15 mouse cellular contexts compared by ENCODE assay signal in genomic region chr4:46856145-46856544, GRCm38 (mm10).
A peak's percentile ranks its signal among the peaks of the same experiment; 100 is the strongest.
DNase-seq lines count a peak whose midpoint lies in the region; ATAC-seq lines count a peak whose summit lies in the region.
"Had no signal": no experiment of that assay in that cellular context is flagged by ENCODE, and none has a peak within 500 bp of the region (broad histone marks: within the 10 kb centered on the region; RNA-seq: fewer than 3 reads in every experiment).

No protein-coding gene starts in this region.

- no peak overlapping the region for H3K4me3 ChIP-seq in hindbrain, embryonic 10.5 days
- no peak overlapping the region for H3K4me3 ChIP-seq in hindbrain, embryonic 12.5 days
- H3K4me3 ChIP-seq in hindbrain, embryonic 14.5 days (replicated peaks; ENCODE audit: low read length), result no peak overlapping the region
- H3K4me3 ChIP-seq in midbrain, embryonic 16.5 days (ENCODE audit: low read depth, low read length), result no peak overlapping the region
- H3K4me3 ChIP-seq: limb, embryonic 13.5 days had no signal

- H3K4me1 ChIP-seq in hindbrain, embryonic 10.5 days (replicated peaks), result peaks cover 18% of the 10 kb centered on the region; the same call in 1 of the 2 replicates
- peaks cover 6% of the 10 kb centered on the region for H3K4me1 ChIP-seq in hindbrain, embryonic 12.5 days
- H3K4me1 ChIP-seq in hindbrain, embryonic 14.5 days (replicated peaks; ENCODE audit: control insufficient read depth, insufficient read depth, low read length), result peaks cover 39% of the 10 kb centered on the region
- peaks cover 29% of the 10 kb centered on the region for H3K4me1 ChIP-seq in midbrain, embryonic 16.5 days (ENCODE audit: control insufficient read depth, insufficient read depth, low read length)

- H3K4me2 ChIP-seq in hindbrain, embryonic 12.5 days (replicated peaks), result no peak overlapping the region
- H3K4me2 ChIP-seq in hindbrain, embryonic 14.5 days (replicated peaks), result no peak overlapping the region
- no peak overlapping the region for H3K4me2 ChIP-seq in midbrain, embryonic 16.5 days (ENCODE audit: low read length)
- H3K4me2 ChIP-seq: limb, embryonic 13.5 days had no signal

- 0 out of 2 replicates have a peak, but pooled peaks cover 9% of the 10 kb centered on the region for H3K27me3 ChIP-seq in hindbrain, embryonic 10.5 days (ENCODE audit: insufficient read depth, poor library complexity, severe bottlenecking)
- H3K27me3 ChIP-seq in hindbrain, embryonic 12.5 days, result peaks cover 6% of the 10 kb centered on the region; the same call in 1 of the 2 replicates
- H3K27me3 ChIP-seq in hindbrain, embryonic 14.5 days (ENCODE audit: control insufficient read depth, insufficient read depth, low read length), result no peaks in the 10 kb centered on the region
- no peaks in the 10 kb centered on the region for H3K27me3 ChIP-seq in midbrain, embryonic 16.5 days (ENCODE audit: control insufficient read depth, insufficient read depth, low read depth, low read length)

- peak overlapping the region; percentile 65 for H3K27ac ChIP-seq in hindbrain, embryonic 10.5 days
- no peak overlapping the region for H3K27ac ChIP-seq in hindbrain, embryonic 12.5 days
- H3K27ac ChIP-seq in hindbrain, embryonic 14.5 days, result peak overlapping the region; percentile 70
- peak overlapping the region; percentile 75 for H3K27ac ChIP-seq in midbrain, embryonic 16.5 days (ENCODE audit: low read length)
- H3K27ac ChIP-seq: kidney, postnatal 0 days; limb, embryonic 13.5 days had no signal

- 94% methylated on average over 8 of the region's 8 CpGs for WGBS in hindbrain, embryonic 10.5 days
- 90% methylated on average over 8 of the region's 8 CpGs for WGBS in hindbrain, embryonic 12.5 days
- 95% methylated on average over 8 of the region's 8 CpGs for WGBS in hindbrain, embryonic 14.5 days
- WGBS in midbrain, embryonic 16.5 days, result 93% methylated on average over 8 of the region's 8 CpGs

- no peaks in the 10 kb centered on the region for H3K36me3 ChIP-seq in hindbrain, embryonic 10.5 days
- no peaks in the 10 kb centered on the region for H3K36me3 ChIP-seq in hindbrain, embryonic 12.5 days
- no peaks in the 10 kb centered on the region for H3K36me3 ChIP-seq in hindbrain, embryonic 14.5 days (replicated peaks; ENCODE audit: control insufficient read depth, insufficient read depth)
- no peaks in the 10 kb centered on the region for H3K36me3 ChIP-seq in midbrain, embryonic 16.5 days (ENCODE audit: control insufficient read depth, insufficient read depth, low read length)
- H3K36me3 ChIP-seq: limb, embryonic 13.5 days had no signal

- DNase-seq in hindbrain, embryonic 10.5 days (ENCODE audit: low spot score), result no peak
- no peak for DNase-seq in hindbrain, embryonic 14.5 days (ENCODE audit: low spot score)
- DNase-seq in liver, result peak; percentile 72
- no peak for DNase-seq in kidney, adult 8-10 months
- no peak for DNase-seq in B cell, adult 2 months
- DNase-seq: adrenal gland, postnatal 14 days; cerebellum, postnatal 14 days; gastrocnemius, postnatal 14 days; layer of hippocampus, adult 9-11 months; lung, postnatal 14 days; thymus, adult 2 months had no signal

- ATAC-seq in hindbrain, embryonic 12.5 days (ENCODE audit: low FRiP score), result no peak
- ATAC-seq in hindbrain, embryonic 14.5 days (ENCODE audit: low FRiP score), result no peak
- no peak for ATAC-seq in midbrain, embryonic 16.5 days

- H3K9ac ChIP-seq in hindbrain, embryonic 12.5 days, result no peak overlapping the region
- H3K9ac ChIP-seq in hindbrain, embryonic 14.5 days, result no peak overlapping the region
- no peak overlapping the region for H3K9ac ChIP-seq in midbrain, embryonic 16.5 days (ENCODE audit: low read depth, low read length)
- H3K9ac ChIP-seq: limb, embryonic 13.5 days had no signal

- no peaks in the 10 kb centered on the region for H3K9me3 ChIP-seq in hindbrain, embryonic 10.5 days
- no peaks in the 10 kb centered on the region for H3K9me3 ChIP-seq in hindbrain, embryonic 12.5 days (replicated peaks)
- no peaks in the 10 kb centered on the region for H3K9me3 ChIP-seq in hindbrain, embryonic 14.5 days (ENCODE audit: control insufficient read depth, low read length)
- no peaks in the 10 kb centered on the region for H3K9me3 ChIP-seq in midbrain, embryonic 16.5 days (replicated peaks; ENCODE audit: control insufficient read depth, low read length, poor library complexity, severe bottlenecking)
- H3K9me3 ChIP-seq: limb, embryonic 13.5 days had no signal
